Mouse (Mus musculus) thymus, postnatal 36 days (tissue): Measurements from ENCODE around the gene Adgrg6.

ENCODE experiments used
- DNase-seq, 2 experiments: peaks; one replicate each; pipeline ENCODE4 v3.0.0; 2022; ENCODE audit warnings: mixed read lengths in 2 of 2

The Adgrg6 gene

GRCm38 (mm10) chr10:14365065-14365589 is 180.3 kb downstream of the Adgrg6 start:
- DNase-seq = no peak

- no peak for DNase-seq
Observed at GRCm38 (mm10) chr10:14363226-14363625, 182.2 kb downstream of the Adgrg6 start.

GRCm38 (mm10) chr10:14358271-14358670 is 187.2 kb downstream of the Adgrg6 start:
- no peak for DNase-seq
